Mouse (Mus musculus): ENCODE results near the gene Pdgfra. TPM values are rescaled to one million over a fixed set of nuclear protein-coding genes. Genes with fewer than 3 reads are reported as not detected.

Gene Pdgfra
- polyA plus RNA-seq, 1 experiment, result 10.3 TPM

GRCm38 (mm10) chr5:75214929-75215328 is 62.8 kb downstream of the Pdgfra start:
- Histone ChIP-seq H3K27ac (replicated peaks; ENCODE audit: low read depth, low read length) (no peak overlapping the region), H3K4me1 (ENCODE audit: control insufficient read depth, insufficient read depth, insufficient read length, low read length) (no peaks in the 10 kb centered on the region), H3K4me3 (ENCODE audit: insufficient read depth, low read depth, low read length) (no peak overlapping the region)

GRCm38 (mm10) chr5:75215678-75216256 is 63.7 kb downstream of the Pdgfra start:
- Histone ChIP-seq H3K4me3 (ENCODE audit: insufficient read depth, low read depth, low read length) (no peak overlapping the region), H3K4me1 (ENCODE audit: control insufficient read depth, insufficient read depth, insufficient read length, low read length) (no peaks in the 10 kb centered on the region), H3K27ac (replicated peaks; ENCODE audit: low read depth, low read length) (no peak overlapping the region)

GRCm38 (mm10) chr5:75221610-75222009 is 69.5 kb downstream of the Pdgfra start:
- H3K4me1 ChIP-seq (ENCODE audit: control insufficient read depth, insufficient read depth, insufficient read length, low read length), result no peaks in the 10 kb centered on the region
- no peak overlapping the region for H3K27ac ChIP-seq (replicated peaks; ENCODE audit: low read depth, low read length)
- no peak overlapping the region for H3K4me3 ChIP-seq (ENCODE audit: insufficient read depth, low read depth, low read length)

- Histone ChIP-seq H3K4me1 (ENCODE audit: control insufficient read depth, insufficient read depth, insufficient read length, low read length) (no peaks in the 10 kb centered on the region), H3K4me3 (ENCODE audit: insufficient read depth, low read depth, low read length) (no peak overlapping the region), H3K27ac (replicated peaks; ENCODE audit: low read depth, low read length) (no peak overlapping the region)
Observed at GRCm38 (mm10) chr5:75222491-75223265, 70.6 kb downstream of the Pdgfra start.

GRCm38 (mm10) chr5:75238363-75238762 is 86.3 kb downstream of the Pdgfra start:
- no peak overlapping the region for H3K4me3 ChIP-seq (ENCODE audit: insufficient read depth, low read depth, low read length)
- H3K27ac ChIP-seq (replicated peaks; ENCODE audit: low read depth, low read length), result no peak overlapping the region
- H3K4me1 ChIP-seq (ENCODE audit: control insufficient read depth, insufficient read depth, insufficient read length, low read length), result no peaks in the 10 kb centered on the region

GRCm38 (mm10) chr5:75238928-75239777 is 87.1 kb downstream of the Pdgfra start:
- no peak overlapping the region for H3K4me3 ChIP-seq (ENCODE audit: insufficient read depth, low read depth, low read length)
- no peak overlapping the region for H3K27ac ChIP-seq (replicated peaks; ENCODE audit: low read depth, low read length)
- no peaks in the 10 kb centered on the region for H3K4me1 ChIP-seq (ENCODE audit: control insufficient read depth, insufficient read depth, insufficient read length, low read length)

GRCm38 (mm10) chr5:75247070-75247740 is 95.1 kb downstream of the Pdgfra start:
- Histone ChIP-seq H3K4me3 (ENCODE audit: insufficient read depth, low read depth, low read length) (no peak overlapping the region), H3K4me1 (ENCODE audit: control insufficient read depth, insufficient read depth, insufficient read length, low read length) (no peaks in the 10 kb centered on the region), H3K27ac (replicated peaks; ENCODE audit: low read depth, low read length) (no peak overlapping the region)

Other genes with a start within 250 kb of the Pdgfra start
- 16.5 and 18.5 TPM in 2 replicates for gene Chic2, start 107.5 kb upstream of the Pdgfra start, polyA plus RNA-seq (2012; ENCODE audit: insufficient read depth, insufficient read length, missing spikeins)
- gene Gsx2, start 76.7 kb upstream of the Pdgfra start, polyA plus RNA-seq (2012; ENCODE audit: insufficient read depth, insufficient read length, missing spikeins), result not detected in 2 replicates